Mouse (Mus musculus): ENCODE results near the gene Ncapd2. TPM values are rescaled to one million over a fixed set of nuclear protein-coding genes. Genes with fewer than 3 reads are reported as not detected.
A peak's percentile ranks its signal among the peaks of the same experiment; 100 is the strongest.

Ncapd2 gene
- total and polyA plus RNA-seq, 3 experiments = 79.6 to 301 (median 147) TPM

- Histone ChIP-seq H3K4me2 (ENCODE audit: insufficient read depth, low read depth, poor library complexity, severe bottlenecking) (peak within 1 kb of the TSS; percentile 81), H3K9me3 (replicated peaks; ENCODE audit: low read length) (no peaks in the 10 kb centered on the region), H3K27ac (ENCODE audit: insufficient read depth, low read depth) (peak within 1 kb of the TSS; percentile 83), H3K36me3 (replicated peaks in 1 of 2; ENCODE audit: control insufficient read depth in 1 of 2, insufficient read depth in 1 of 2, low read length in 1 of 2) (peaks cover 59 to 71% of the 10 kb centered on the region in 2 experiments), H3K4me3 (replicated peaks in 1 of 3; ENCODE audit: low read depth in 2 of 3, low read length in 2 of 3, poor library complexity in 1 of 3) (peak within 1 kb of the TSS; percentile 75 to 100 (median 87)), H3K79me2 (replicated peaks; ENCODE audit: control insufficient read depth, extremely low read depth, insufficient read depth, poor library complexity, severe bottlenecking) (peaks cover 21% of the 10 kb centered on the region), H3K9ac (ENCODE audit: insufficient read depth, low read depth) (peak within 1 kb of the TSS; percentile 90), H3K27me3 (replicated peaks) (no peaks in the 10 kb centered on the region), H3K4me1 (ENCODE audit: control insufficient read depth in 1 of 2, insufficient read depth in 2 of 2) (peaks cover 11 to 28% of the 10 kb centered on the region in 2 experiments)
- DNase-seq (ENCODE audit: extremely low read depth) = peak; percentile 81
- dilution Hi-C loops (cut with MboI; ENCODE audit: extremely low pct_ligation_motif_present, extremely low pct_unique_long_range_greater_than_20kb, low sequenced_read_pairs) = no loop called here
- in situ Hi-C loops (cut with MboI; ENCODE audit: low pct_ligation_motif_present, low pct_unique_long_range_greater_than_20kb, low sequenced_read_pairs) = no loop called here
- TF ChIP-seq RCOR1 (conservative IDR thresholded peaks at IDR 0.05; ENCODE audit: low read depth, low read length) (peak; percentile 11; the same call in 1 of the 2 replicates), MAFK (IDR thresholded peaks at IDR 0.05; ENCODE audit: insufficient replicate concordance, low read length) (no peak), ZC3H11A (IDR thresholded peaks at IDR 0.05; ENCODE audit: low read depth, low read length) (no peak), ZMIZ1 (IDR thresholded peaks at IDR 0.05; ENCODE audit: low read depth, low read length) (0 out of 2 replicates have a peak, but pooled peaks have one; percentile 27), BHLHE40 (IDR thresholded peaks at IDR 0.05; ENCODE audit: low read depth, low read length) (no peak), SIN3A (IDR thresholded peaks at IDR 0.05; ENCODE audit: low read length) (peak; percentile 61; the same call in 1 of the 2 replicates), MYC (IDR thresholded peaks at IDR 0.05; ENCODE audit: low read depth, low read length) (peak; percentile 73; the same call in 1 of the 2 replicates), TCF12 (IDR thresholded peaks at IDR 0.05; ENCODE audit: low read depth, low read length) (peak; percentile 75; the same call in 1 of the 2 replicates), USF1 (IDR thresholded peaks at IDR 0.05; ENCODE audit: low read depth, low read length) (no peak), SMC3 (IDR thresholded peaks at IDR 0.05; ENCODE audit: low read depth, low read length) (no peak), CHD2 (IDR thresholded peaks at IDR 0.05; ENCODE audit: low read length) (no peak), E2F4 (IDR thresholded peaks at IDR 0.05; ENCODE audit: insufficient replicate concordance, low read depth, low read length) (no peak), MXI1 (IDR thresholded peaks at IDR 0.05; ENCODE audit: low read depth, low read length) (peak; percentile 22; the same call in 1 of the 2 replicates), RAD21 (IDR thresholded peaks at IDR 0.05; ENCODE audit: low read depth, low read length) (no peak), MAZ (IDR thresholded peaks at IDR 0.05; ENCODE audit: low read depth, low read length) (no peak), JUN (IDR thresholded peaks at IDR 0.05; ENCODE audit: insufficient read depth, low read depth, low read length) (no peak), ZNF384 (IDR thresholded peaks at IDR 0.05; ENCODE audit: low read depth, low read length) (no peak), JUND (conservative IDR thresholded peaks at IDR 0.05; ENCODE audit: low read depth, low read length) (no peak), KAT2A (IDR thresholded peaks at IDR 0.05; ENCODE audit: insufficient replicate concordance, low read length) (no peak), NRF1 (IDR thresholded peaks at IDR 0.05; ENCODE audit: low read depth, low read length) (0 out of 2 replicates have a peak, but pooled peaks have one; percentile 23), HCFC1 (IDR thresholded peaks at IDR 0.05; ENCODE audit: low read depth, low read length) (peak; percentile 56; the same call in 1 of the 2 replicates), CHD1 (IDR thresholded peaks at IDR 0.05; ENCODE audit: low read depth, low read length) (no peak), GABPA (IDR thresholded peaks at IDR 0.05; ENCODE audit: insufficient replicate concordance, low read depth, low read length) (no peak), IRF4 (IDR thresholded peaks at IDR 0.05; ENCODE audit: low read depth, low read length) (no peak), TBP (conservative IDR thresholded peaks at IDR 0.05; ENCODE audit: low read depth, low read length) (peak; percentile 14; the same call in 1 of the 2 replicates), UBTF (IDR thresholded peaks at IDR 0.05; ENCODE audit: low read depth, low read length) (no peak), ELF1 (IDR thresholded peaks at IDR 0.05; ENCODE audit: low read depth, low read length) (peak; percentile 82), NELFE (IDR thresholded peaks at IDR 0.05; ENCODE audit: low read depth, low read length) (peak; percentile 64), MEF2A (IDR thresholded peaks at IDR 0.05; ENCODE audit: borderline replicate concordance, low read depth, low read length) (no peak; the same call in 1 of the 2 replicates), ETS1 (conservative IDR thresholded peaks at IDR 0.05; ENCODE audit: low read depth, low read length) (no peak), MAX (IDR thresholded peaks at IDR 0.05; ENCODE audit: low read length) (peak; percentile 59; the same call in 1 of the 2 replicates), CTCF (conservative IDR thresholded peaks at IDR 0.05 in 1 of 2, IDR thresholded peaks at IDR 0.05 in 1 of 2; ENCODE audit: low read depth in 2 of 2, low read length in 2 of 2) (no peak), PAX5 (IDR thresholded peaks at IDR 0.05; ENCODE audit: low read length) (no peak), POLR2AphosphoS2 (IDR thresholded peaks at IDR 0.05; ENCODE audit: low read depth, low read length) (no peak), USF2 (conservative IDR thresholded peaks at IDR 0.05; ENCODE audit: low read depth, low read length) (no peak), EP300 (IDR thresholded peaks at IDR 0.05; ENCODE audit: low read length) (no peak), POLR2A (IDR thresholded peaks at IDR 0.05; ENCODE audit: low read depth, low read length) (peak; percentile 74; the same call in 1 of the 2 replicates), ZKSCAN1 (IDR thresholded peaks at IDR 0.05; ENCODE audit: borderline replicate concordance, low read depth, low read length) (no peak)
Observed at GRCm38 (mm10) chr6:125166051-125166751, 25.3 kb downstream of the Ncapd2 start, which contains the start of gene Gapdh. Gene Gapdh, minus strand, starts transcription at chr6:125166467.

Data from CH12.LX (cell line).